ENCODE assay signal across 8 mouse cellular contexts in the genomic region with DNA sequence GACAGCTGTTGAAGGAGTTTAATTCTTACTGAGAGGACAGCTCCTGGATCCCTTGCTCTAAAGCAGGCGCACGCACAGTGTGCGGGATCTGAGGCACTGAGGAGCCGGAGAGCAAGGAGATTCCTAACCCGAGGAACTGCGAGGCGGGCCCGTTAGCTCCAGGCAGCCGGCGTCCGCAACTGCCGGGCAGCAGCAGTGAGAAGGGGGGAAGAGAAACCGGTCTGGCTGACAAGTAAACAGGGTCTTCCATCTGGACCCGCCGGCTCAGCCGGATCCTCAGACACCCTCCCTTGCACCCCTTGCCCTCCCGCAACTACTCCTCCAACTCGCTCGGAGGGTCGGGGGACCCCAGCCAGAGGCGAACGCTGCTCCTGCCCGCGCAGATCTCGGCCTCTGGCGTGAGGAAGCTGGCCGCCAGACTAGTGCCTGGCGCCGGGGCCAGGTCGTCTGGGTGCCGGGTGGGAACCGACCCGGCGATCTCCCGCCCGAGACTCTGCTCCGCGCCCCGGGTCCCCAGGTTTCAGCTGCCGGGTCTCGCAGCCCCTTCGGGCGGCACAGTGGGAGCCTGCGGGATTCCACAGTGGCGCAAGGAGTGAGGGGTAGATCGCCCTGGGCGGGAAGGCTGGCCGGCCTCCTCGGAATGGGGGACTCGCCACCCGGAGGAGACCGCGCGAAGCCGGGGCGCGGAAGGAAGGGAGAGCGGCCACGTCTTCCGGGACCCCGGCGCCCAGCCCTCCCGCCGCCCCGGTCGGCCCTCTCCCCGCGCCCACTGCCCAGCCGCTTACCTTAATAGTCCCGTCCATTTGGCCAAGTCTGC. TPM values are rescaled to one million over a fixed set of nuclear protein-coding genes. Genes with fewer than 3 reads are reported as not detected.
DNase-seq lines count a peak whose midpoint lies in the region; ATAC-seq and TF ChIP-seq lines count a peak whose summit lies in the region.

No protein-coding gene starts in this region.

- peak overlapping the region; percentile 79 for H3K4me3 ChIP-seq in heart, postnatal 0 days (ENCODE audit: low read depth, low read length)
- peak overlapping the region; percentile 91 for H3K4me3 ChIP-seq in limb, embryonic 12.5 days (replicated peaks)
- peak overlapping the region; percentile 46 for H3K4me3 ChIP-seq in midbrain, embryonic 15.5 days

- H3K36me3 ChIP-seq in heart, postnatal 0 days (replicated peaks; ENCODE audit: control insufficient read depth, insufficient read depth, low read length), result no peaks in the 10 kb centered on the region
- H3K36me3 ChIP-seq in limb, embryonic 12.5 days, result 0 out of 2 replicates have a peak, but pooled peaks cover under 1% of the 10 kb centered on the region
- no peaks in the 10 kb centered on the region for H3K36me3 ChIP-seq in midbrain, embryonic 15.5 days (replicated peaks)

- H3K27me3 ChIP-seq in heart, postnatal 0 days (ENCODE audit: control insufficient read depth, insufficient read depth, low read length), result peaks cover 34% of the 10 kb centered on the region
- peaks cover 4% of the 10 kb centered on the region; the same call in 1 of the 2 replicates for H3K27me3 ChIP-seq in limb, embryonic 12.5 days
- H3K27me3 ChIP-seq in midbrain, embryonic 15.5 days (replicated peaks), result peaks cover 52% of the 10 kb centered on the region

- under 1% methylated on average over 58 of the region's 70 CpGs for WGBS in heart, postnatal 0 days
- 0% methylated on average over 69 of the region's 70 CpGs for WGBS in limb, embryonic 12.5 days
- under 1% methylated on average over 66 of the region's 70 CpGs for WGBS in midbrain, embryonic 15.5 days

- peaks cover 10% of the 10 kb centered on the region; the same call in 1 of the 2 replicates for H3K4me1 ChIP-seq in heart, postnatal 0 days (ENCODE audit: control insufficient read depth, insufficient read depth)
- peaks cover 56% of the 10 kb centered on the region for H3K4me1 ChIP-seq in limb, embryonic 12.5 days (replicated peaks)
- H3K4me1 ChIP-seq in midbrain, embryonic 15.5 days, result peaks cover 46% of the 10 kb centered on the region

- H3K9me3 ChIP-seq in heart, postnatal 0 days (replicated peaks; ENCODE audit: control insufficient read depth, low read length), result no peaks in the 10 kb centered on the region
- H3K9me3 ChIP-seq in limb, embryonic 12.5 days, result no peaks in the 10 kb centered on the region
- H3K9me3 ChIP-seq in midbrain, embryonic 15.5 days, result no peaks in the 10 kb centered on the region

- ATAC-seq in heart, postnatal 0 days (ENCODE audit: insufficient read depth, low read depth), result peak; percentile 25
- no peak for ATAC-seq in limb, embryonic 12.5 days (ENCODE audit: insufficient number of reproducible peaks, insufficient read depth, low FRiP score, low TSS enrichment, low read depth)
- peak; percentile 68 for ATAC-seq in midbrain, embryonic 15.5 days (replicated peaks)

- peak; percentile 44 for DNase-seq in urinary bladder, adult 2 months (ENCODE audit: low spot score)
- DNase-seq in urinary bladder, postnatal 4 days (ENCODE audit: low spot score in 2 of 2), result no peak
- peak; percentile 63 for DNase-seq in embryo, embryonic 11 days
- no peak for DNase-seq in heart, postnatal 0 days (ENCODE audit: low spot score)
- DNase-seq in thymus, postnatal 36 days, result peak; percentile 69 to 70
- no peak for DNase-seq in cerebellum, adult 9-10 months

- H3K27ac ChIP-seq in heart, postnatal 0 days (ENCODE audit: low read depth), result peak overlapping the region; percentile 93
- H3K27ac ChIP-seq in limb, embryonic 12.5 days, result peak overlapping the region; percentile 98
- 0 out of 2 replicates have a peak overlapping the region, but pooled peaks have one; percentile 22 for H3K27ac ChIP-seq in midbrain, embryonic 15.5 days

- peak overlapping the region; percentile 88 for H3K4me2 ChIP-seq in heart, postnatal 0 days (ENCODE audit: low read depth, low read length)
- peak overlapping the region; percentile 71 for H3K4me2 ChIP-seq in limb, embryonic 12.5 days
- H3K4me2 ChIP-seq in midbrain, embryonic 15.5 days, result peak overlapping the region; percentile 86

- TF ChIP-seq CTCF in heart, postnatal 0 days (IDR thresholded peaks at IDR 0.05; ENCODE audit: low read depth), result no peak

- TF ChIP-seq EP300 in heart, postnatal 0 days (IDR thresholded peaks at IDR 0.05; ENCODE audit: low read depth), result no peak

- peak overlapping the region; percentile 86 for H3K9ac ChIP-seq in heart, postnatal 0 days (replicated peaks; ENCODE audit: low read depth, low read length)
- H3K9ac ChIP-seq in limb, embryonic 12.5 days (replicated peaks), result peak overlapping the region; percentile 99
- peak overlapping the region; percentile 36 for H3K9ac ChIP-seq in midbrain, embryonic 15.5 days

RNA-seq across cellular contexts. Expression of a gene that starts 2.0 kb away (rescaled TPM):
- polyA plus RNA-seq in urinary bladder, adult 2 months (2012; rRNA removed), result 6.0 and 7.6 TPM in 2 replicates
- total RNA-seq in heart, postnatal 0 days (2014; rRNA removed; ENCODE audit: low replicate concordance), result 25.9 and 29.5 TPM in 2 replicates
- 19.0 and 19.2 TPM in 2 replicates for polyA plus RNA-seq in heart, postnatal 0 days (2015; fragmentation: Nextera tagmentation; extraction: Ambion mirVana)
- polyA plus RNA-seq in limb, embryonic 12.5 days (2016; fragmentation: Nextera tagmentation; extraction: Ambion mirVana), result 55.6 and 55.9 TPM in 2 replicates
- polyA plus RNA-seq in midbrain, embryonic 15.5 days (2015; fragmentation: Nextera tagmentation; extraction: Ambion mirVana), result 7.9 and 8.1 TPM in 2 replicates

Comparison
In these comparisons a context has a peak if more than half of its experiments do, and no peak if none do; other contexts are left out.
1. DNase-seq: peak in urinary bladder, adult 2 months (single experiment), embryo, embryonic 11 days (single experiment) and thymus, postnatal 36 days (2 of 2); none in urinary bladder, postnatal 4 days (0 of 2), heart, postnatal 0 days (single experiment) and cerebellum, adult 9-10 months (single experiment).
2. H3K27ac ChIP-seq: peak in every context shown above with its lines; median percentile 98 in limb, embryonic 12.5 days; 93 in heart, postnatal 0 days; 22 in midbrain, embryonic 15.5 days.
3. H3K9ac ChIP-seq: peak in every context shown above with its lines; median percentile 99 in limb, embryonic 12.5 days; 86 in heart, postnatal 0 days; 36 in midbrain, embryonic 15.5 days.
4. Peak in every context shown above with its lines, with median percentiles within 50 percentile points of each other: H3K4me2 ChIP-seq and H3K4me3 ChIP-seq.